Mouse (Mus musculus) adrenal gland, postnatal 4 days (tissue): ENCODE results near the gene Tmem198. TPM values are rescaled to one million over a fixed set of nuclear protein-coding genes. Genes with fewer than 3 reads are reported as not detected.

Experiments
- DNase-seq, 2 experiments: peaks; one replicate each; pipeline ENCODE4 v3.0.0; 2021 to 2022; ENCODE audit warnings: low spot score in 2 of 2, mixed read lengths in 2 of 2
- total RNA-seq, 2 experiments: library from RNA; stranded (reverse); gene quantifications; 2 replicates each; pipeline ENCODE4 v1.2.3; 2021

The Tmem198 gene
- total RNA-seq, 2 experiments from 2014 or later = 4.0 to 5.0 TPM

- no peak for DNase-seq
These were observed 27.4 kb upstream of the Tmem198 start for GRCm38 (mm10) chr1:75451900-75452299.

GRCm38 (mm10) chr1:75455433-75455832 is 23.9 kb upstream of the Tmem198 start:
- no peak for DNase-seq

GRCm38 (mm10) chr1:75455948-75456347 is 23.4 kb upstream of the Tmem198 start:
- no peak for DNase-seq

GRCm38 (mm10) chr1:75456746-75457564 is 22.4 kb upstream of the Tmem198 start:
- DNase-seq = no peak

- DNase-seq = no peak
These were observed 21.7 kb upstream of the Tmem198 start for GRCm38 (mm10) chr1:75457710-75458024.

- DNase-seq = no peak
These were observed 21.1 kb upstream of the Tmem198 start for GRCm38 (mm10) chr1:75458025-75458788.

- no peak for DNase-seq
These were observed 20.3 kb upstream of the Tmem198 start for GRCm38 (mm10) chr1:75458789-75459684.

- DNase-seq = no peak
These were observed 19.0 kb upstream of the Tmem198 start for GRCm38 (mm10) chr1:75460297-75460696.

GRCm38 (mm10) chr1:75462636-75463035 is 16.7 kb upstream of the Tmem198 start:
- DNase-seq = no peak

GRCm38 (mm10) chr1:75463652-75464204 is 15.6 kb upstream of the Tmem198 start:
- no peak for DNase-seq

- peak; percentile 62 to 64 for DNase-seq
These were observed 12.0 kb upstream of the Tmem198 start for GRCm38 (mm10) chr1:75467215-75467927.

- DNase-seq = no peak
These were observed 10.0 kb upstream of the Tmem198 start for GRCm38 (mm10) chr1:75469287-75469825.

- no peak for DNase-seq
These were observed 2.9 kb upstream of the Tmem198 start for GRCm38 (mm10) chr1:75476441-75476840.

- peak; percentile 69 to 80 for DNase-seq
These were observed 1.9 kb upstream of the Tmem198 start for GRCm38 (mm10) chr1:75477264-75477965.

GRCm38 (mm10) chr1:75477966-75478290 is 1.4 kb upstream of the Tmem198 start:
- no peak for DNase-seq

GRCm38 (mm10) chr1:75478497-75478896 is 835 bp upstream of the Tmem198 start:
- DNase-seq = no peak

- DNase-seq = no peak
These were observed 280 bp downstream of the Tmem198 start for GRCm38 (mm10) chr1:75479635-75479989.

- no peak for DNase-seq
These were observed 704 bp downstream of the Tmem198 start for GRCm38 (mm10) chr1:75480036-75480435.

- no peak for DNase-seq
These were observed 1.4 kb downstream of the Tmem198 start for GRCm38 (mm10) chr1:75480735-75481134.

GRCm38 (mm10) chr1:75486561-75486960 is 7.2 kb downstream of the Tmem198 start:
- no peak for DNase-seq
